In genomic region chr11:78271986-78272385, GRCm38 (mm10) we compare ENCODE assay signal across 16 mouse cellular contexts. TPM values are rescaled to one million over a fixed set of nuclear protein-coding genes. Genes with fewer than 3 reads are reported as not detected.
A peak's percentile ranks its signal among the peaks of the same experiment; 100 is the strongest.
DNase-seq lines count a peak whose midpoint lies in the region; ATAC-seq lines count a peak whose summit lies in the region.
"Had no signal": no experiment of that assay in that cellular context is flagged by ENCODE, and none has a peak within 500 bp of the region (broad histone marks: within the 10 kb centered on the region; RNA-seq: fewer than 3 reads in every experiment).

No protein-coding gene starts in this region.

- H3K36me3 ChIP-seq in midbrain, embryonic 13.5 days = peaks cover 94% of the 10 kb centered on the region

- H3K4me2 ChIP-seq in midbrain, embryonic 13.5 days (replicated peaks) = no peak overlapping the region
- H3K4me2 ChIP-seq: liver, embryonic 12.5 days; midbrain, embryonic 15.5 days had no signal

- H3K4me3 ChIP-seq in midbrain, embryonic 13.5 days (replicated peaks) = no peak overlapping the region
- H3K4me3 ChIP-seq: liver, embryonic 12.5 days; midbrain, embryonic 15.5 days had no signal

- H3K9me3 ChIP-seq in midbrain, embryonic 13.5 days = no peaks in the 10 kb centered on the region
- H3K9me3 ChIP-seq: G1E; liver, embryonic 12.5 days; midbrain, embryonic 15.5 days had no signal

- no peaks in the 10 kb centered on the region for H3K27me3 ChIP-seq in midbrain, embryonic 13.5 days
- H3K27me3 ChIP-seq: liver, embryonic 12.5 days; midbrain, embryonic 15.5 days had no signal

- H3K4me1 ChIP-seq in midbrain, embryonic 13.5 days (replicated peaks) = no peaks in the 10 kb centered on the region
- H3K4me1 ChIP-seq: liver, embryonic 12.5 days; midbrain, embryonic 15.5 days had no signal

- no peak overlapping the region for H3K27ac ChIP-seq in midbrain, embryonic 13.5 days
- H3K27ac ChIP-seq: liver, embryonic 12.5 days; midbrain, embryonic 15.5 days had no signal

- DNase-seq in frontal cortex, adult 2 months (ENCODE audit: extremely low spot score in 1 of 2, low spot score in 1 of 2) = peak; percentile 64 to 81
- DNase-seq in layer of hippocampus, adult 11-12 months (ENCODE audit: low spot score) = peak; percentile 80
- peak; percentile 64 to 81 for DNase-seq in layer of hippocampus, postnatal 36 days
- peak; percentile 69 for DNase-seq in right cerebral cortex, postnatal 10 days (ENCODE audit: low spot score in 2 of 2)
- DNase-seq in liver = no peak
- DNase-seq: adrenal gland, adult 8-10 months; cerebellum, postnatal 25 days; heart, adult 11 months; kidney, adult 9 months had no signal

- WGBS in midbrain, embryonic 13.5 days = 90% methylated on average over 13 of the region's 13 CpGs

- ATAC-seq in monocyte, adult 5-6 weeks (replicated peaks; ENCODE audit: insufficient number of reproducible peaks, low FRiP score, low TSS enrichment, poor library complexity, severe bottlenecking) = no peak
- no peak for ATAC-seq in midbrain, embryonic 13.5 days
- ATAC-seq: inflammation-experienced regulatory T-cells, adult 6 months; liver, embryonic 12.5 days; midbrain, embryonic 15.5 days had no signal

- no peak overlapping the region for H3K9ac ChIP-seq in midbrain, embryonic 13.5 days (replicated peaks)
- H3K9ac ChIP-seq: liver, embryonic 12.5 days; midbrain, embryonic 15.5 days had no signal

RNA-seq across cellular contexts. Expression of gene 2610507B11Rik, which starts 10.4 kb away (rescaled TPM):
- polyA plus RNA-seq in frontal cortex, adult 2 months (2012; rRNA removed) = 119 and 129 TPM in 2 replicates
- 100 to 1,000 TPM; 194 to 217 TPM for total RNA-seq in layer of hippocampus, postnatal 36 days (2021)
- total RNA-seq in monocyte, adult 5-6 weeks (2017) = 77.6 to 107 TPM (median 97.1 TPM) in 3 replicates
- polyA plus RNA-seq in midbrain, embryonic 13.5 days (2015; fragmentation: Nextera tagmentation; extraction: Ambion mirVana) = 60.6 and 62.3 TPM in 2 replicates

RNA-seq across cellular contexts. Expression of gene BC030499, which starts 18.7 kb away (rescaled TPM):
- polyA plus RNA-seq in frontal cortex, adult 2 months (2012; rRNA removed) = 15.2 and 18.6 TPM in 2 replicates
- total RNA-seq in layer of hippocampus, postnatal 36 days (2021) = 1 to 10 TPM; 7.2 to 7.8 TPM
- total RNA-seq in monocyte, adult 5-6 weeks (2017) = 1.2 TPM in 1 of 3 replicates, not detected in the others
- 0.28 and 0.87 TPM in 2 replicates for polyA plus RNA-seq in midbrain, embryonic 13.5 days (2015; fragmentation: Nextera tagmentation; extraction: Ambion mirVana)
- total RNA-seq: hematopoietic stem cell, adult 5-6 weeks had no signal

RNA-seq across cellular contexts. Expression of gene Supt6, which starts 26.2 kb away (rescaled TPM):
- 45.4 and 48.7 TPM in 2 replicates for polyA plus RNA-seq in frontal cortex, adult 2 months (2012; rRNA removed)
- 100 to 1,000 TPM; 116 to 125 TPM for total RNA-seq in layer of hippocampus, postnatal 36 days (2021)
- total RNA-seq in monocyte, adult 5-6 weeks (2017) = 54.5 to 84.6 TPM (median 59.8 TPM) in 3 replicates
- polyA plus RNA-seq in midbrain, embryonic 13.5 days (2015; fragmentation: Nextera tagmentation; extraction: Ambion mirVana) = 30.3 and 30.8 TPM in 2 replicates

RNA-seq across cellular contexts. Expression of gene Sdf2, which starts 26.4 kb away (rescaled TPM):
- polyA plus RNA-seq in frontal cortex, adult 2 months (2012; rRNA removed) = 107 and 124 TPM in 2 replicates
- total RNA-seq in layer of hippocampus, postnatal 36 days (2021) = 10 to 100 TPM; 61.0 to 66.3 TPM
- total RNA-seq in monocyte, adult 5-6 weeks (2017) = 43.1 to 61.5 TPM (median 48.3 TPM) in 3 replicates
- polyA plus RNA-seq in midbrain, embryonic 13.5 days (2015; fragmentation: Nextera tagmentation; extraction: Ambion mirVana) = 78.7 and 81.1 TPM in 2 replicates

RNA-seq across cellular contexts. Expression of gene Spag5, which starts 29.3 kb away (rescaled TPM):
- polyA plus RNA-seq in frontal cortex, adult 2 months (2012; rRNA removed) = 14.7 and 16.8 TPM in 2 replicates
- total RNA-seq in layer of hippocampus, postnatal 36 days (2021) = 10 to 100 TPM in 1 of 2 experiments, 1 to 10 TPM in 1; 6.9 to 10.1 TPM
- 0.64 to 3.1 TPM (median 1.4 TPM) in 3 replicates for total RNA-seq in monocyte, adult 5-6 weeks (2017)
- 17.3 and 20.7 TPM in 2 replicates for polyA plus RNA-seq in midbrain, embryonic 13.5 days (2015; fragmentation: Nextera tagmentation; extraction: Ambion mirVana)
